Mouse (Mus musculus) cerebellum, adult 2 months (tissue): ENCODE measurements around the gene Kcnf1.

ENCODE experiments used
- CTCF ChIP-seq: fragments of 200-500 bp; IDR thresholded peaks from 2 replicates; pipeline ENCODE4 v1.5.1; 2011; ENCODE audit warnings: low read depth, mild to moderate bottlenecking, control low read depth, low read length, moderate library complexity, borderline replicate concordance; ENCODE audit not compliant: insufficient read depth
- POLR2A ChIP-seq: fragments of 200-500 bp; IDR thresholded peaks from 2 replicates; pipeline ENCODE4 v1.6.1; 2011; ENCODE audit warnings: low read length, control low read depth, borderline replicate concordance; ENCODE audit not compliant: insufficient read depth

DNA sequence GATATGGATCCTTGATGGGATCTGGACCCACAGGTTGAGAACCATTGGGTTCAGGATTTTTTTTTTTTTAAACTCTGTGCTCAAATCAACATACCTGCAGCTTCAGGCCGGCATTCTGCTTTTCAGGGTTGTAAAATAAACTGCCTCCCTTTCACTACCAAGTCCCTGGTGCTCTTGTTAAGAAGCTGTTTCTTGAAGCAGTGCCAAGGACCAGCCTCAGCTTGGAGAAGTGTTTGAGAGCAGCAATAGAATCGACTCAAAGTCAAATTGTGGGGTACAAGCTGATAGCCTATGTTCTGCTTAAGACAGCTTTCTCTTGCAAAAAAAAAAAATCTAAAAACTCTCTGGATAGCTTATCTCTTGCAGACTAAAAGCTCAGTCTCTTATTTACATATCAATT, 34.9 kb downstream of the Kcnf1 start:
- TF ChIP-seq POLR2A = no peak
- TF ChIP-seq CTCF = no peak
